Mouse (Mus musculus) WW6 (cell line): ENCODE data around the gene Gm49396.

ENCODE experiments used
- DNase-seq: peaks from one replicate; pipeline ENCODE4 v3.0.0-alpha.2; 2013; ENCODE audit warnings: low read depth, low spot score

Gene Gm49396

GRCm38 (mm10) chr7:30608476-30608875 lies 45.3 kb downstream of the Gm49396 start:
- no peak for DNase-seq

GRCm38 (mm10) chr7:30610043-30610442 lies 46.9 kb downstream of the Gm49396 start:
- no peak for DNase-seq

DNA sequence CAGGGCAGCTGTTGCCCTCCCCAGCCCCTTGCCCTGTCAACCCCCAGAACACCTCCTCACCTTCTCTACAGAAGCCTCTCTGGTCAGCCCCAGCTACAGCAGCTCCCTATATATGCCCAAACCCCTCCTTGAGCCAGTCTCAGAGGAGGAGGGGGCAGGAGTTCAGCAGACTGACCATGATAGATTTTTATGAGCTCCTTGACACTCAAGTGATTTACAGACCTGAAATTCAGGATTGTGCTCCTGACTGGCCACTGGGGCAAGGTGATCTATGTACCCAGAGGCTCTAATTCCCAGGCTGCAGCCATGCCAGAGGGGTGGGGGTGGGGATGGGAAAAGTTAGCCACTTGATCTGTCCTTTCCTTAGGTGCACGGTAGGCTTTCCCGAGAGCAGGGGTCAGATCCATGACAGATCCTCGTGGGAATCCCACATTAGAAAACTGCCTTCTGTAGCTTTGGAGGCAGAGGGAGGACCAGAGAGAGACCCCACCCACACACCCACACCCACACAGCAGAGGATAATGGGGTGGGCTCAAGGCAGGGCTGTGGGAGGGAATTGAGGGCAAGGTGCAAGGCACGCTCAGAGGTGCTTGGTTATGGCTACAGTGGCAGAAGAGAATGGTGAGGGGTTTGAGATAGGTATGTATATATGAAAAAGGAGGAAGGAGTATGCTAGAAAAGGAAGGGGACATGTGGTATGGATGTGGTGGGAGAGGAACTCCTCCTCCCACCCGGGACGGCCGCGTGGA lies 49.7 kb downstream of the Gm49396 start, which contains the start of gene Upk1a:
TSS of gene Upk1a (minus strand) at position 194 of the 749 bp plus-strand sequence.
- no peak for DNase-seq

GRCm38 (mm10) chr7:30613529-30614112 lies 50.5 kb downstream of the Gm49396 start:
- no peak for DNase-seq

GRCm38 (mm10) chr7:30614454-30614853 lies 51.3 kb downstream of the Gm49396 start:
- DNase-seq = no peak

DNA sequence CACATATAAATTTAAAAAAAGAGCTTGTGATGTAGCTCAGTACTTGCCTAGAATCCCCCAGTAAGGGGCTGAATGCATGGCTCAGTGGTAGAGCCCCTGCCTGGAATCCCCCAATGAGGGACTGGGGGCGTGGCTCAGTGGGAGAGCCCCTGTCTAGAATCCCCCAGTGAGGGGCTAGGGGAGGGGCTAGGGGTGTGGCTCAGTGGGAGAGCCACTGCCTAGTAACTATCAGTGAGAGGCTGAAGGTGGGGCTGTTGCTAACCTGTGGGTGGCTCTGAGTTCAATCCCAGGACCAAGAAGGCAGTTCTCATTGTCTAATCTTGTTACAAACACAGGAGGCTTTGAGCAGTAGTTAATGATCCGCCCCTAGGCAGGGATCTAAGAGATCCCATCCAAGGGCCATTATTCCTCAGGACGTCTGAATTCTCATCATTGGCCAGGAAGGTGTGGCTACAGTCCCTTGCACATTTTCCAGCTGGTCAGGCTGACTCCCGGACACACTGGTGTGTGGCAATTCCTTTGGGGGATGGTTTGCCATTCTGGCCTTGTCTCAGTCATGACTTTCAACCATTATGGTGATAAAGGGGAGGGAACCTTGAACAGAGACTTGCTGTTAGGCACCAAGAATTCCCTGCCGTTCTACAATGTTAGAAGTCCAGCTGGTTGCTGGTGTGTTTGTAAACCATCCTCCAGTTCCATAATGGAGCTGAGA lies 52.1 kb downstream of the Gm49396 start:
- DNase-seq = no peak
